Mouse (Mus musculus) CD4-positive, CD25-positive, alpha-beta regulatory T cell, adult 4 months (primary cell): Measurements from ENCODE around the gene Arhgef26. TPM values are rescaled to one million over a fixed set of nuclear protein-coding genes. Genes with fewer than 3 reads are reported as not detected.

Experiments
- ATAC-seq: one replicate; pipeline ENCODE4 v1.8.0; 2017
- polyA plus RNA-seq, 2 experiments: library from polyadenylated mRNA; unstranded; fragments of 100-300 nt; shearing (Covaris generic); gene quantifications; one replicate each; pipeline ENCODE4 v1.2.1; 2017

The Arhgef26 gene
- polyA plus RNA-seq, result under 1 TPM in 1 of 2 experiments, not detected in 1; 0.27 TPM

DNA sequence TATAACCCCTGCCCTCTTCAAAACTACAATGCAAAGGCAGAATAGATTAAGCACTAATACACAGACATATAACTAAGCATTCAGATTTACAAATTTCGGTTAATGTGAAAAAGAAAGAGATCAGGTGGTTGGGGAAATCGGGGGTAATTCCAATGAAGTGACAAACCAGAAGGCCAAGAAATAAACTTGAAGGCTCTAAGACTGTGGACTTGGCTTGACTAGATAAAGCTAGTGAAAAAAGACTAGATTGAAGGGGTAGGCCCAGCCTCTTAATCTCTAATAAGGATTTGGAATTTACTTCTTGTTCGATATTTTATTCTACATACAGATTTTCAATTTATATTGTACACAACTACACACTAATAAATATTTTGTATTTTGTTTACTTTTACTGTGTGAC lies at the start of gene Arhgef26:
Arhgef26 (plus strand) TSS at position 301 of the 400 bp plus-strand sequence.
- ATAC-seq, result no peak

DNA sequence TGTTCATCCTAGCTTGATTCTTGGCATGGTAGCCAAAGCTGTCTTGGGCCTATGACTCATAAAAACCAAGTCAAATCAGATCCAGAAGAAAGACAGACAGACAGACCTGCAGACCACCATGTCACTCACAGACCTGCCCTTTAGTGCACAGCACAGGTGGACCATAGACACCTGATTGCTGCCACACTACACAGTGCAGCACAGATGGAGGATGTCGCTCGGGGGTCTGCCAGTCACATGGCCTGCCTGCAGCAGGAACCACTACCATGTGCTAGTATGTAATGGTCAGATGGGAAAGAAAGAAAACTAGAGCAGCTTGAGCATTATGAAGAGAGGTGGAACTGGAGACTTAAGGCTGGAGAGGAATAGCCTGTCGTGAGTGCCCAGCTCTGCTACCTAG lies 27.7 kb upstream of the Arhgef26 start:
- ATAC-seq, result no peak

DNA sequence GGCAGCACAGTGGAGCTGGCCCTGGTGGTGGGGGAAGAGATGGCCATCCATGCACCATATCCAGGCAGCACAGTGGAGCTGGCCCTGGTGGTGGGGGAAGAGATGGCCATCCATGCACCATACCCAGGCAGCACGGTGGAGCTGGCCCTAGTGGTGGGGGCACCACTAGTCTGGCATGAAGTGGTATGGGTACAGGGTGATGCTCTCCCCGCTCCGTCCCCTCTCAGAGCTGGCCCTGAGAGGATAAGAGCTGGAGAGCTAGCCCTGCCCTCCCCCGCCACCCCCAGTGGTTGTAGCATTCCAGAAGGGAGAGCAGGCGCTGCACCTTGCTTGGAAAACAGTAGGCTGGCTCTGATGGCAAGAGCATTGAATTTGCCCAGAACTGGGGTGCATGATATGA lies 26.9 kb upstream of the Arhgef26 start:
- ATAC-seq, result no peak

DNA sequence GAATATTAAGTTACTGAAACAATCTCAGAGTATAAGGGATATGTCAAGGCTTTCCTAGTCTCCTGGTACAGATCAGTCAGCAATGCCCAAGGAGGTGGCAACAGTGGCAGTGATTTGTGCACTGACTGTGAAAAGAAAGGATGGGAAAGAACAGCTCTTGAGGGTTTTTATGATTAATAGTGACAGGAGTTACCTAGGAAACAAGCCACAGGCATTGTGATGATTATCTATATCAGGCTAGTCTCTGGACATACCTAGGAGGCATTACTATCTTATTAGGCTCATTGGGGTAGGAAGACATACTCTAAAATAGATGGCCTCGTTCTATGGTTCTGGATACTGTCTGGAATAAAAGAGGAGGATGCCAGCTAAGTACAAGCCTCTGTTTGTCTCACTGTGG lies 13.4 kb upstream of the Arhgef26 start:
- ATAC-seq, result no peak

DNA sequence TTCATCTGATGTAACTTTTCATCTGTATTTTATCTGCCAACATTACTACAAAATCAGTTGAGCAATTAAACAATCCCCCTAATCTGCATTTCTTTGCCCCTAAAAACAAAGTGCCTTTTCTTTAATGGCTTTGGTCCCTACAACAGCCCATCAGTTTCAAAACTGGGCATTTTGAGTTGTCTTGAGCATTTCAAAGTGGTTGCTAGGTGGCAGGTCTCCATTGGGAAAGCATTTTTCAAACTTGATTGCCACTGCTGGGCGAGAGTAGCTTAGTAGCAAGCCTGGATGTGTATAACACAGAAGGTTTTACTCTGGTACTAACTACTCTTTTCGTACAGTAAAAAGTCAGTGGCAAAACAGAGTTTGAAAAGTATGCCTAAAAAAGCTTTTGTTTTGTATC lies 10.2 kb upstream of the Arhgef26 start:
- ATAC-seq, result no peak

DNA sequence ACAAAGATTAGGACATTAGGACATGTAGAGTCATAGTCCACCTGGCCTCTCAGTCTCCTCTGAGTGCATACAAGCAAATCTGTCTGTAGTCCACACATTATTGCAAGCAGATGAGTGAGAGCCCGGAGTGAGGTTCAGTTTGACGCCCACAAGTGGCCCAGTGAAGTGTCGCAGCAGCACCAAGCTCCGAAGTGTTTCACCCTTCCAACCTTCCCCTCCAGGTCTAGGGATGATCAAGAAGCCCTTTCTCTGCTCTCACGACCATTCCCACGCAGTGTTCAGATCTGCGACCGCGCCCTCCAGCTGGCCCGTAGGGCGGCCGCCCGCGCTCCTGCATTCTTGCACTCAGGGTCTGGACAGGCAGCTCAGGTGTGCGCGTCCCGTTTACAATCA lies 313 bp downstream of the Arhgef26 start:
- no peak for ATAC-seq

DNA sequence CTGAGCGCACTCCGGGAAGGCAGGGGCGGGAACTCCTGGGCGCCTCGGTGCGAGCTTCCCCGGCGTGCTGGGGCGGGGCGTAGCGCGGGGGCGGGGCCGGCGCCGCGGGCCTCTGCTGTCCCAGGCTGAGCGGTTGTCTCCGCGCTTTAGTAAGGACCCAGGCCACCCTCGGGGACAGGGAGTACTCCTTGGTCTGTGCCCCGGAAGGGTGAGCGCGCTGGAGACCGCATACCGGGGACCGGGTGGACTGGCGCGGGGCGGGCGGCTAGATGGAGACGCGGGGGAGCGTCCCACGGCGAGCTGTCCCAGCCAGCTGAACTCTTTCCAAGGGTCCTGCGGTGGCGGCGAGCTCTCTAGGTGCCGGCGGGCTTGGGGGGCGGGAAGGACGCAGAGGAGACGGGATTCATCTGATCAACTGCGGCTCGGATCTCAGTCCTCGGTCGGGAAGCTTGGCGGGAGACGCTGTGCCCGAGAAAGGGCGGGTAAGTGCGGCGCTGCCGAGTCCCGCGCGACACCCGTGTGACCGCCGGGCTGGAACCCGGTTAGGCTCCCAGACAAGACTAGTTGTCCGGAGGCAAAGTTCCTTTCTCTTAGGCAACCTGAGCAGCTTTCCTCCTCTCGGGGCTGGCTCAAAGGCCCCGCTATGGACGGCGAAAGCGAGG lies 841 bp downstream of the Arhgef26 start:
- ATAC-seq, result no peak

DNA sequence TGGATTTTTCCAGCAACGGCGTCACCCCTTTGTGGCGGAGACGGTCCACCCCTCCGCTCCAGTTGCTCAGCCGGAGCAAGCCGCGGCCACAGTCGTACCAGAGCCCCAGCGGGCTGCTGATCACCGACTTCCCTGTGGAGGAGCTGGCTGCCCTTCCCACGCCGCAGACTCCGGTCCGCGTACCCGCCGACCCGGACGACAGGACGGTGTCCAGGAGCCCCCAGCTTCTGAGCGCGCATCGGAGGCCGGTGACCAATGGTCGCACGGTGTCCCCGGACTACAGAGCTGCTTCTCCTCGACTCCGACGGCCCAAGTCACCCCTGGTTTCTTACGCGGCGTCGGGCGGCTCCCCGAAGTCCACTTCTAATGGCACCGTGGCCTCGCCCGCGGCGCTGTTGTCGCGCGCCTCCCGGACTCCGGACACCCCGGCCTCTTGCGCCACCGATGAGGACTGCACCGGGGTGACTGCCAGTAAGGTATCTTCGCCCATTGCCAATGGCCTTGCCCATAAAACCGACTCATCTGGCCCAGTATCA lies 1.4 kb downstream of the Arhgef26 start:
- no peak for ATAC-seq

DNA sequence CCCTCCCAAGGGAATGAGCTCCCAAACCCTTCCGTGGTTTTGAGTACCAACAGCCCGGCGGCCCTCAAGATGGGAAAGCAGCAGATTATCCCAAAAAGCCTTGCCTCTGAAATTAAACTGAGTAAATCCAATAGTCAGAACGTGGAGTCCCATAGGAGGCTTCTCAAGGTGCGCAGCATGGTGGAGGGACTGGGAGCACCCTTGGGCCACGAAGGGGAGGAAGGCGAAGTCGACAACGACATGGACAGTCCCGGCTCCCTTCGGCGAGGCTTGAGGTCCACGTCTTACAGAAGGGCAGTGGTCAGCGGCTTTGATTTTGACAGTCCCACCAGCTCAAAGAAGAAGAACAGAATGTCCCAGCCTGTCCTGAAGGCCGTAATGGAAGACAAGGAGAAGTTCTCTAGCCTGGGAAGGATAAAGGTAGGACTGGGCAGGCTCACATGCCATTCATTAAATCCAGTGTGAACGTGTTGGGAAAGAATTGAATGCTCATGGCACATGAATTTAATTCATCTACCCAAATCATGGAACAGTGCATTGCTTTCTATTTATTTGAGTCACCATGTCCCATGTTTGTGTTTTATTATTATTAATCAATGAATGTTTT lies 2.1 kb downstream of the Arhgef26 start:
- no peak for ATAC-seq

DNA sequence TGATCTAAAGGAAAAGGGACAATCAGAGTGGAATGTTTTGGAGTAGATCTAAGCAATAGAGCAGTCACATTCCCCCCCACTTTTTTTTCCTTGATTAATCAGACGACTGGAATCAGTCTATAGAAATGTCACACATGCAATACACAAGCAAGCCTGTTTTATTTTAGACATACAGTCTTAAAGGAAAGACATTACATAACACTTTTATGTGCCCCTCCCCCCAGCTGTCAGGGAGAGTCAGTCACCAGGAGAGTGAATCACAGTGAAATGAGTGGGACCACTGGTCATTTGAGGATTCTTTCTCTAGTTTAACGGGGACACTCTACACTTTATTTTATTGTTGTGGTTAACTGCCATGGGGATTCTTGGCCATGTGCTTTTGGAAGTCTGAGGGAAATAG lies 2.7 kb downstream of the Arhgef26 start:
- no peak for ATAC-seq

DNA sequence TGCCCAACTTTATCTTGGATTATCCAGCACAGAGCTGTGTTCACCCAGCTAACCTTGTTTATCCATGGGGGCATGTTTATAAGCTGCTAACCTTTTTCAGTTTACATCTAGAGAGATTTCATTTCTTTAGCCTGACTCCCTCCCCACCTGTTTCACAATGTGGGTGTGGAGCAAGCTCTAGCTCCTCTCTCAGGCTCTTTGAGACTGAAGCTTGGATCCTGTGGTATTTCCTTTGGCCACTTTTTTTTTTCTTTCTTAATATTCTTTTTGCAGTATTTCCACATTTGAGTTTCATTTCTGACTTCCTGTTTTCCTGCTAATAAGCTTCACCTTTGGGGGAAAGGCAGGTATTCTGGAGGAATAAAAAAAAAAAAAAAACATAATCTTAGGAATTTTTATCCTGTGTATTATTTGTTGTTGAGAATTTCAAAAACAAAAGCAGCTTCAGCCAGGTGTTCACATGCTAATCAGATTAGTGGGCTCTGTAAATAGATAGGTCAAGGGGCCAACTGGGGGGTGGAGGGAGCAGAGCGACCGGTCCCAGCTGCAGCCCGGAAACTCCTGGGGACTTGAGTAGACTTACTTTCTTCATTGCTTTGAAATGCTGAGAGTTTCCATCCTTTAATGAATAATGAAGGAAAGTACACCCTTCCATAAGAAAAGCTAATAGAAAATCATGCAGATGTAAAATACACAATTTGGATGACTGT lies 3.5 kb downstream of the Arhgef26 start:
- ATAC-seq, result no peak

DNA sequence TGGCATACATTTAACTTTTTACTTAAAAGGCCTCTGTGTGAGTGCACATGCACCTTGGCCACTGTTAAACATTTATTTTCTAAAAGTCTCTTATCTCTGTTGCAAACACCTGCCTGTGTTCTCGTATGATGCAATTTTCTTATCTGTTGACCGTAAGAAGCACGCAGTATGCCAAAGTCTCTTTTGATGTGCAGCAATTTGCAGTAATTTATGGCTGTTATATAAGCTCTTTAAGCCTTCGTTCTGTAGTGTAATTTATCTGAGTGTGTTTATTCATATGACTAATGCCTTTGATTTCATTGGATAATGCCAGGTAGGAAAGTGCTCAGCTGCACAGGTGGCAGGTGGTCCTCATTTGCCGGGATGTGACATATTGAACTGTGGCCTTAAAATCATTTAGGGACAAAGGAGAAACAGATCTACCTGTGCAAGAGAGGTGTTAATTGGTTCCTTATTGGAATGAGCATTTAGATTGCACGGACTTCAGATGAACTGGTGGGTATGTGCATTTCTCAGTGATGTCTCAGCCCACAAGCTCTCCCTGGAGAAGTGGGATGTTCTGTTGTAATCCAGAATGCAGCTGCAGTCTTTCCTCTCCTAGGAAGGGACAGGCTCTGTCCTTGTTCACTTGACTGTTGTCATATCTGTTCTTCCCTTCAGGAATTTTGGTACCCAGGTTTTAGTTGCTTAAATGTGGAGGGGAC lies 10.5 kb downstream of the Arhgef26 start:
- no peak for ATAC-seq

DNA sequence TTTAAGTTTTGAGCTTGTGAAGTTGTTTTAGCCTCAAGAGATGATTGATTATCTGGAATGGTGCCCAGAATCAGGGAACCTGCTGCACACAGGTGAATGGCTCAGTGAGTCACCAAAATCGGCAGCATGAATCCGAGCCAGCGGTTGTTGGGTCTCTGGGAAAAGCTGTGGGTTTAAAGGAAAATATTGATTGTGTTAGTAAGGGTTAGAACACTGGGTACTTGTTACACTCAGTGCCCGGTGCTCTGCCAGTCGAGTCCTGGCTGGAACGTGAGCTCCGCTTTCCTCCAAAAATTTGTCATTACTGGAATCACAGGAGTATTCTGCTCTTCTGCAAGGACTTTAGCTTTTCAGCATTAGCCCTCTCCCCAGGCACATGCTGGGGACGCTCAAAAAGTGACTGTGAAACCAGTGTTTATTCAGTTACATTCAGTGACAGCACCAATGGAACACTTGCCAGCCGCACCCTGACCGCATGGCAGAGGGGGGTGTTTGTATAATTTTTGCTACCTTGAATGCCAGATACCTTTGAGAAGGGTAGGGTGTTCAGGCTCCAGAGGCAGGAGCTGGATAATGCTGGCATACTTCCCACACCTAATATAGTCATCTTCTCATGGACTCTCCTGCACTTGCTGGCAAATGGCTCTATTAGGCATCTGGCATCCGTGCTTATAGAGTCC lies 11.2 kb downstream of the Arhgef26 start:
- ATAC-seq, result no peak

DNA sequence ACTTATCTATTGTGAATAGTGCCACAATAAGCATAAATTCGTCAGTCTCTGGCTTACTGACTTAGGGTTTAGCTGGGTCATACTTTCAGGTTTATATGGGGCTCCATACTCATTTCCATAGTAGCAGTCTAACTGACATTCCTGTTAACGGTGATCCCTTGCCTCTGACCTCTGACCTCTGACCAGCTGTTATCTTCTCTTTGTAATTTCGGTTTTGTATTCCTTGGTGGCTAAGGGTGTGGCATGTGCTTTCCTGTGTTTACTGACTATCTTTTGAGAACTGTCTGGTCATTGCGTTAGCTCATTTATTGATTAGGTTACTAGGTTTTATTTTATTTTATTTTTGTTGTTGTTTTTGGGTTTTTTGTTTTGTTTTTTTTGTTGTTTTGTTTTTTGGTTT lies 13.9 kb downstream of the Arhgef26 start:
- no peak for ATAC-seq

DNA sequence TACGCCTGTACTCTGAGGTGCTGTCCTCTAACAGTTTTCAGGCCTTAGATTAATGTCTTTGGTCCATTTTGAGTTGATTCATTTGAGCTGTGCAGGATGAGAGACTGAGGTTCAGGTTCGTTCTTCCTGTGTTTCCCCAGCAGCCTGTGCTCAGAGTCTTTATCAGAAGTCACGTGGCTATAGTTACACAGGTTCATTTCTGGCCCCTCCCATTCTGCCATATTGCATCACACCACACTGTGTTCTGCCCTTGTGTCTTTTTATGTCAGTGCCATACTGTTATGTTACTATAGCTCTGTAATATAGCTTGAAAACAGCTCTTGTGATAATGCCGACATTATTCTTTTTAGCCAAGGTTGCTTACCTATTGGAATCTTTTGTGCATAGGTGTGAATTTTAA lies 14.7 kb downstream of the Arhgef26 start:
- ATAC-seq, result no peak

DNA sequence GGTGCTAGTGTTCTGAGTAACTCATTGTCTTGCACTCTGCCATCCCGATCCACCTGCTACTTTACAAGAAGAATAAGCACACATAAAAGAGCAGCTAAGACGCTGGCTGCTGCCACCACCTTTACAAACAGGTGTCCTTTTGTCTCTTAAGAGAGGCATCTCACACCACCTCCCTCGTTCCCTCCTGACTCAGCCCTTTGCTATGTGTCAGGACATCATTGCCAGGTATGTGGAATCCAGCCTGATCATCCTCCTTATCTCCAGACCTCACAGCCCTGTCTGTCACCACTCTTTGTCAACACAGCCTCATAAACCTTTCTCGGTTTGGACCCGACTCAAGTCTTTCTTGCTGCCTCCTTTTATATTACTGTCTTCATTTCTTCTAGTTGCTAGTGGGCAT lies 29.7 kb downstream of the Arhgef26 start:
- ATAC-seq, result no peak

DNA sequence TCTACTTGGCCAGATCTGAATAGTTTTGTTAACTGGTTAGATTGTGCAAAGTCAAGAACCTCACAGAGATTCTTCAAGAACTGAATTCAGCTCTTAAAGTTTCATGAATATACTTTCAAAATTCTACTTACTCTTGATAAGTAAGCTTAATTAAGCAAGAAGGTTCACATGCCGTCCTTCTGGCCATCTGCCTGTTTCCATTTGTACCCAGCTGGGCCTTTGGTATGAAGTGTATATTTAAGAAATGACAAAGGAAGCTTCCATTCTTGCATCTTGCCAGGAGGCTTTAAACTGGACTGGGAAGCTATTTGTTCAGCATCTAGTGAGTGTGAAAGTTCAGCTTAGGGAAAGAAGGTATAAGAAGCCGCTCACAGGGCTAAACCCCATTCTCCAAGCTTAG lies 34.7 kb downstream of the Arhgef26 start:
- ATAC-seq, result no peak

DNA sequence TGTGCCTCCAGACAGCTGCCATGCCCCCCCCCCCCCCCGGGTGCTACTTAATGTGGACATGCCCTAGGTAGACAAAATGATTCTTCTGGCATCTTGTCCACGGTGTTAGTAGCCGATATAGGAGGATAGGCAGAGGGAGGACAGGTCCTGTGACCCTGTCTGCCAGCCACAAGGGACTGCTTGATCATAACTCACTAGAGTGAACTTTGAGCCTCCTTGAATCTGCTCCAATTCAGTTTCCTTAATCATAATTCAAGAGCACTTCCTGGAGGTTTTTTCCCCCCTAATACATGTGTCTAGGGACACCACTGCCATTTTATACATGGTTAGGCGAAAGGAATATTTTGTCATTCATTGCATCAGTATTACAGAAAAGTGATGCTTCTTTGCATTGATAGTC lies 36.2 kb downstream of the Arhgef26 start:
- no peak for ATAC-seq

DNA sequence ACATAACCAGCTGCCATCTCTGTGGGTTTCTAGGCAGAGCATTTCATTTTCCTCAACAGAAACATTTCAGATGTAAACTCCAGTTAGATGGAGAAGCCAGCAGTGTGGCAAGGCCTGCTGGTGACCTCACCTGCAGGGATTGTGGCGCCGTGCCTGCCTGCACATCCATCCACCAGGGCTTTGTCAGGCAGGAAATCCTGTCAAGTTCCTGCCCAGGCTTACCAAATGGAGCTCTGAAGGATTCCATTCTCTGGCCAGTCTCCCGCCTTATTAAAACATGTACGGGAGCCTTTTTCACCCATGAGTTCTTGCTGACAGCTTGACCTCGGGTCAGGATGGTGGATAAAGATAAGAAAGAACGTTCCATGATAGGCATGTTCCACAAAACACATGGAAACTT lies 36.7 kb downstream of the Arhgef26 start:
- no peak for ATAC-seq

DNA sequence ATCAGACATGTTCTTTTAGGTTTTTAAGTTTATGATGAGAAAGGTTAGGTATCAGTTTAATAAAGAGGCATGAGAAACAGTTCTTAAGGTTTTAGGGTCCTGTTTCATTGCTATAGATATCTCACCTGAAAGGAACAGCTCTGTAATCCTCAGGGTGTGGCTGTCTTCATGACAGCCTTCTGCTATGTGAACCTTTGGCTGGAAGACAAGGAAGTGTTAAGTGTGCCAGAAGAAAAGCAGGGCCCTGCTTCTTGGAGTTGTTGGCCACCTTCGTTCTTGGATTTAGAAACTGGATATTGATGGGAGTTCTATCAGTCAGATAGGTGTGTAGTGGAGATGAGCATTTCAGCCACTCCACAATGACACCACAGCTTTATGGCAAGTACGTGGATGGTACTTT lies 38.6 kb downstream of the Arhgef26 start:
- no peak for ATAC-seq

DNA sequence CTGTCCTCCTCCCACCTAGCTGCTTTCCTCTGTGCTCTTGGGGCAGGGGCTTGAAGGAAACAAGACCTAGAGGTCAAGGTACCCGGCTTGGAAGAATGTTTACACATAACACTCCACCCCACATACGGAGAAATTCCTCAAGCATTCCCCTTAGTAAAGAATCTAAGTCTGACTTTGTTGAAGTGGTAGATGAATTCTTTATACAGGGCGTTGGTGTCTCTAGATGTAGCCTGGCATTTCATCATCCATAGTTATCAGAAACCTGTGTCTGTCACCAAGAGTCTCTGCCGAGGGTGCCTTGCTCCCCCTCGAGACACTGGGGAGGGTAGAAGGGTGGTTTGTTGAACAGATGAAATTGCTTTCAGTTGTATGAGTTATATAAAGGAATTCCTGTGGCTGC lies 41.8 kb downstream of the Arhgef26 start:
- no peak for ATAC-seq

DNA sequence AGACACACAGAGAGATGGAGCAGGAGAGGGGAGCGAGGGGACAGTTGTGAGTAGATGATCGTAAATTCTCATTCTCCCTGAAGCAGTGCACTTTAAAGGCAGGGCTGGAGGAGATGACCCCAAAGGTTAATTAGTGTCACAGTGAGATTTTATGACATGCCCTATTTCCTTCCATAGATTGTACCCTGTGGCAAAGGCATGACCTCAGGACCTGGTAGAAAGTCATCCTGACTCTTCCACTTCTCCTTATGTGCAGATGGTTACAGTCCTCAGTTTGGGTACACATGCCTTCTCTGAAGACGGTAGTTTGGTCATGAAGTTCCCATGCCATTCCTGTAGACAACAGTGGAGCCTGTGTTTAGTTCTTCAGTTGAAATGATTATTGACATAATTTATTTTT lies 42.3 kb downstream of the Arhgef26 start:
- no peak for ATAC-seq

DNA sequence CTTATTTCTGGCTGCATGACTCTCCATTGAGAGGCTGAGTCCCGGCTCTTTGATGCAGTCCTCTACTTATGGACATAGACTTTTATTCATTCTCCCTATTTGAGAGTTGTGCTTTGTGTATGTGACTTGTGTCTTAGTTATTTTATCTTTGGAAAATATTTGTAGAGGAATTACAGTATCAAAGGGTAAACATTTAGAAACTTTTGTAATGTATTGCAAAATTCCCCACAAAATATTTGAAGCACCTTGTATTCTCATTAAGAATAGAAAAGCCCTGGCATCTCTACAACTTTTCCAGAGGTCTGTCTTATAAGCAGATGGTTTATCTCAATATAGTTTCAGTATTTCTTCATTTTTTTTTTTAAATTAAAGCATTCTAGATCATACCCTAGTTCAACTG lies 44.7 kb downstream of the Arhgef26 start:
- ATAC-seq, result no peak
